8 mouse cellular contexts compared by ENCODE assay signal in the genomic region with DNA sequence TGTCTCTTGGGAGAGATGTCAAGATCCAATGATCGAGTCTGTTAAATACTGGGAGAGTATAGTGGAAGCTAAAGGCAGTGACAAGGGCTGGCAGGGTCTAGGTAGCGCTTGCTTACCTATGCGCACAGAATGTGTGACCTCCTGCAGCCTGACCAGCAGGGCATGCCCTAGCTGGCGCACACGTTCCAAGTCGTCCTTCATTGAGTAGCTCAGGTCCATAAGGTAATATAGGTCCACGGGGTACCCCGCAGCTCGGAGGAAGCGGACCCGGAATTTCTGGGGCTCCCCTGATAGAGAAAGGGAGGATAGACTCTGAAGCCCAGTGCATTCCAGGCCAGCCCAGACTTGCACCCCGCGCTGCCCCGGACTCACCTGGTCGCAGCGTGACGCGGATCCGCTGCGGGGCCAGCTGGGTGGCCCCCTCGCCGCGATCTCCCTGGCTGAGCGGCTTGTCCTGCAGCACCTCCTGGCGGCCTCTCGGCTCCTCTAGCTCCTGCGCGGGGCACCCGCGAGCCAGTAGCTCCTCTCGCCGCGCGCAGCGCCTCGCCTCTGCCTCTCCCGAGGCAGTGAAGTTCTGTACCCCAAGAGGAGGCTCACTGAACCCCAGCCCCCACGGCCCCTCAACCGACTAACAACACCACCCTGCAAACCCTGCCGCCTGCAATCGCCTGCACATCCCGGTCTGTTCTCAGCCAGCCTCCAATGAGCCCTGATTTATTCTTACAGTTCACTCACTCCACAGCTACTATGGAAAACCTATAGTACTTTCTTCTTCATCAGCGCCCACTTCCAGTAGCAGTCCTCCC. TPM values are rescaled to one million over a fixed set of nuclear protein-coding genes. Genes with fewer than 3 reads are reported as not detected.
DNase-seq lines count a peak whose midpoint lies in the region; ATAC-seq and TF ChIP-seq lines count a peak whose summit lies in the region.

No protein-coding gene starts in this region.

- peak; percentile 67 for DNase-seq in MEL (ENCODE audit: low read depth, low spot score)
- peak; percentile 88 to 90 for DNase-seq in cerebellum, adult 18-20 months
- DNase-seq in heart, postnatal 4 days = peak; percentile 86
- DNase-seq in layer of hippocampus, postnatal 10 days (ENCODE audit: low spot score in 2 of 2) = peak; percentile 84 to 87
- peak; percentile 88 for DNase-seq in lung, postnatal 14 days
- DNase-seq in retina, adult 2 months (ENCODE audit: low read depth, low spot score) = peak; percentile 46
- peak; percentile 92 for DNase-seq in thymus, postnatal 36 days

- H3K79me2 ChIP-seq in MEL (ENCODE audit: control insufficient read depth, insufficient read depth, low read length, poor library complexity) = no peaks in the 10 kb centered on the region

- no peak overlapping the region for H3K9ac ChIP-seq in MEL (ENCODE audit: control insufficient read depth, low read depth, low read length, poor library complexity, severe bottlenecking)
- H3K9ac ChIP-seq in forebrain, embryonic 15.5 days (replicated peaks) = peak overlapping the region; percentile 44

- H3K4me1 ChIP-seq in MEL (ENCODE audit: control insufficient read depth in 1 of 2, insufficient read depth in 2 of 2, low read length in 2 of 2) = peaks cover 8 to 25% of the 10 kb centered on the region in 2 experiments
- peaks cover 15% of the 10 kb centered on the region for H3K4me1 ChIP-seq in forebrain, embryonic 15.5 days

- peak overlapping the region; percentile 4 for H3K27ac ChIP-seq in MEL (ENCODE audit: control insufficient read depth, low read depth, low read length)
- no peak overlapping the region for H3K27ac ChIP-seq in forebrain, embryonic 15.5 days (replicated peaks)

- peak overlapping the region in 1 of 2 experiments; percentile 0; a peak in 1 of 4 replicates for H3K4me3 ChIP-seq in MEL (ENCODE audit: control insufficient read depth in 1 of 2, insufficient read depth in 1 of 2, low read depth in 2 of 2, low read length in 2 of 2)
- H3K4me3 ChIP-seq in forebrain, embryonic 15.5 days = peak overlapping the region; percentile 42

- H3K4me2 ChIP-seq in forebrain, embryonic 15.5 days (replicated peaks) = peak overlapping the region; percentile 87

- no peak for TF ChIP-seq EP300 in MEL (IDR thresholded peaks at IDR 0.05; ENCODE audit: low read depth in 1 of 2, low read length in 2 of 2)

- TF ChIP-seq POLR2A in MEL (IDR thresholded peaks at IDR 0.05; ENCODE audit: control insufficient read depth in 1 of 2, insufficient read depth in 1 of 2, low read depth in 1 of 2, low read length in 2 of 2, poor library complexity in 1 of 2) = no peak

- ATAC-seq in forebrain, embryonic 15.5 days (replicated peaks) = peak; percentile 89

- no peaks in the 10 kb centered on the region for H3K27me3 ChIP-seq in MEL (ENCODE audit: control insufficient read depth in 1 of 2, insufficient read depth in 2 of 2, low read length in 2 of 2)
- peaks cover 7% of the 10 kb centered on the region; the same call in 1 of the 2 replicates for H3K27me3 ChIP-seq in forebrain, embryonic 15.5 days

- TF ChIP-seq RAD21 in MEL (IDR thresholded peaks at IDR 0.05; ENCODE audit: low read depth, low read length) = peak; percentile 51

- no peaks in the 10 kb centered on the region for H3K9me3 ChIP-seq in MEL (replicated peaks; ENCODE audit: insufficient read depth, low read length)
- no peaks in the 10 kb centered on the region for H3K9me3 ChIP-seq in forebrain, embryonic 15.5 days

- 2% methylated on average over 43 of the region's 43 CpGs for WGBS in forebrain, embryonic 15.5 days

- H3K36me3 ChIP-seq in MEL (ENCODE audit: control insufficient read depth in 1 of 2, insufficient read depth in 2 of 2, low read length in 2 of 2) = peaks cover 0 to 14% of the 10 kb centered on the region in 2 experiments; a peak in 2 of 4 replicates
- H3K36me3 ChIP-seq in forebrain, embryonic 15.5 days = no peaks in the 10 kb centered on the region

- peak in 2 of 3 experiments; percentile 58 to 76; a peak in 5 of 6 replicates for TF ChIP-seq CTCF in MEL (IDR thresholded peaks at IDR 0.05 in 2 of 3, conservative IDR thresholded peaks at IDR 0.05 in 1 of 3; ENCODE audit: control insufficient read depth in 1 of 3, insufficient read depth in 1 of 3, low read depth in 2 of 3, low read length in 3 of 3, poor library complexity in 1 of 3, severe bottlenecking in 1 of 3)

TF ChIP-seq in MEL, 35 proteins besides CTCF, POLR2A, EP300 and RAD21:
- TF ChIP-seq RCOR1 (IDR thresholded peaks at IDR 0.05; ENCODE audit: low read depth, low read length) = no peak
- TF ChIP-seq ZC3H11A (IDR thresholded peaks at IDR 0.05; ENCODE audit: low read depth, low read length) = peak; percentile 33
- TF ChIP-seq MYB (IDR thresholded peaks at IDR 0.05; ENCODE audit: low read depth, low read length) = no peak
- no peak for TF ChIP-seq ZNF384 (IDR thresholded peaks at IDR 0.05; ENCODE audit: low read depth, low read length)
- TF ChIP-seq POLR2AphosphoS5 (IDR thresholded peaks at IDR 0.05; ENCODE audit: borderline replicate concordance, low read depth, low read length) = no peak
- TF ChIP-seq SMC3 (IDR thresholded peaks at IDR 0.05; ENCODE audit: low read depth, low read length) = peak; percentile 39; the same call in 1 of the 2 replicates

RNA-seq across cellular contexts. Expression of a gene that starts 7.4 kb away (rescaled TPM):
- total RNA-seq in MEL (2012; rRNA removed) = 7.4 TPM in 2 replicates
- polyA plus RNA-seq in MEL (2012; ENCODE audit: insufficient read depth in 1 of 2, insufficient read length in 2 of 2, low read depth in 1 of 2, low replicate concordance in 2 of 2, missing spikeins in 1 of 2) = 10 to 100 TPM in 1 of 2 experiments, not detected in 1; 15.2 TPM
- polyA plus RNA-seq in forebrain, embryonic 15.5 days (2015; fragmentation: Nextera tagmentation; extraction: Ambion mirVana) = 0.33 and 0.99 TPM in 2 replicates
- total RNA-seq in heart, postnatal 4 days (2021) = 1 to 10 TPM in 1 of 2 experiments, under 1 TPM in 1; 0.98 to 1.0 TPM
- total RNA-seq in layer of hippocampus, postnatal 10 days (2021) = 1 to 10 TPM; 1.3 to 2.5 TPM

RNA-seq across cellular contexts. Expression of a gene that starts 19.9 kb away (rescaled TPM):
- total RNA-seq in MEL (2012; rRNA removed) = 4.1 and 5.3 TPM in 2 replicates
- 10 to 100 TPM in 1 of 2 experiments, not detected in 1; 10.5 TPM for polyA plus RNA-seq in MEL (2012; ENCODE audit: insufficient read depth in 1 of 2, insufficient read length in 2 of 2, low read depth in 1 of 2, low replicate concordance in 2 of 2, missing spikeins in 1 of 2)
- 44.2 and 45.1 TPM in 2 replicates for polyA plus RNA-seq in forebrain, embryonic 15.5 days (2015; fragmentation: Nextera tagmentation; extraction: Ambion mirVana)
- total RNA-seq in heart, postnatal 4 days (2021) = 10 to 100 TPM; 26.8 to 29.9 TPM
- total RNA-seq in layer of hippocampus, postnatal 10 days (2021) = 10 to 100 TPM; 33.0 to 38.7 TPM

RNA-seq across cellular contexts. Expression of a gene that starts 21.3 kb away (rescaled TPM):
- total RNA-seq in MEL (2012; rRNA removed) = 39.9 and 40.5 TPM in 2 replicates
- 10 to 100 TPM in 1 of 2 experiments, not detected in 1; 50.1 TPM for polyA plus RNA-seq in MEL (2012; ENCODE audit: insufficient read depth in 1 of 2, insufficient read length in 2 of 2, low read depth in 1 of 2, low replicate concordance in 2 of 2, missing spikeins in 1 of 2)
- 90.6 and 94.0 TPM in 2 replicates for polyA plus RNA-seq in forebrain, embryonic 15.5 days (2015; fragmentation: Nextera tagmentation; extraction: Ambion mirVana)
- 10 to 100 TPM; 45.3 to 49.4 TPM for total RNA-seq in heart, postnatal 4 days (2021)
- 10 to 100 TPM; 64.4 to 68.3 TPM for total RNA-seq in layer of hippocampus, postnatal 10 days (2021)

RNA-seq across cellular contexts. Expression of a gene that starts 32.9 kb away (rescaled TPM):
- 0.39 and 0.59 TPM in 2 replicates for total RNA-seq in MEL (2012; rRNA removed)
- polyA plus RNA-seq in MEL (2012; ENCODE audit: insufficient read depth in 1 of 2, insufficient read length in 2 of 2, low read depth in 1 of 2, low replicate concordance in 2 of 2, missing spikeins in 1 of 2) = 1 to 10 TPM in 1 of 2 experiments, not detected in 1; 5.8 TPM
- polyA plus RNA-seq in forebrain, embryonic 15.5 days (2015; fragmentation: Nextera tagmentation; extraction: Ambion mirVana) = 5.9 and 6.2 TPM in 2 replicates
- total RNA-seq in heart, postnatal 4 days (2021) = 10 to 100 TPM; 12.9 to 16.6 TPM
- total RNA-seq in layer of hippocampus, postnatal 10 days (2021) = 10 to 100 TPM; 12.5 to 15.6 TPM

RNA-seq across cellular contexts. Expression of a gene that starts 46.0 kb away (rescaled TPM):
- not detected in 2 replicates for total RNA-seq in MEL (2012; rRNA removed)
- under 1 TPM in 1 of 2 experiments, not detected in 1; 0.04 TPM for polyA plus RNA-seq in MEL (2012; ENCODE audit: insufficient read depth in 1 of 2, insufficient read length in 2 of 2, low read depth in 1 of 2, low replicate concordance in 2 of 2, missing spikeins in 1 of 2)
- polyA plus RNA-seq in forebrain, embryonic 15.5 days (2015; fragmentation: Nextera tagmentation; extraction: Ambion mirVana) = not detected in 2 replicates
- total RNA-seq in heart, postnatal 4 days (2021) = not detected
- total RNA-seq in layer of hippocampus, postnatal 10 days (2021) = not detected
